Mouse (Mus musculus): Measurements from ENCODE around the gene Cdcp1.

GRCm38 (mm10) chr9:123229826-123230225, 14.0 kb upstream of the Cdcp1 start:
- TF ChIP-seq CTCF (conservative IDR thresholded peaks at IDR 0.05; ENCODE audit: insufficient read depth, insufficient read length, low read depth, low read length) (no peak), POLR2A (IDR thresholded peaks at IDR 0.05; ENCODE audit: low read depth, low read length) (no peak)

All from kidney, adult 2 months (tissue).